Mouse (Mus musculus): ENCODE measurements around the gene Galk1. TPM values are rescaled to one million over a fixed set of nuclear protein-coding genes. Genes with fewer than 3 reads are reported as not detected.

The Galk1 gene
- polyA plus RNA-seq, 1 experiment from 2014 or later: 140 TPM

DNA sequence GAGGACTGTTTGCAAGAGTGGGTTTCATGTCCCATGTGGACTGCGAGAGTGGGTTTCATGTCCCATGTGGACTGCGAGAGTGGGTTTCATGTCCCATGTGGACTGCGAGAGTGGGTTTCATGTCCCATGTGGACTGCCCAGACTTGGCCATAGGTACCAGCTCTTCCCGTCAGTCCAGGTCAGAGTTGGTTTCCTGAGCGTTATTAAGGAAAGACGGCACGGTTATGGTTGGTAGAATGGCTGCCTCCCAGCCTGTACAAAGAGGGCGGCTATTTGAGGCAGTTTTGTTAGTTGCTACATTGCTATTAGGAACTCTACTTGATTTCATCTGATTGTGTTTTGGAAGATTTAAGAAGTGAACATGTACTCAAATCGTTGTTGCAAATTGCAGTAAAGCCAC, 25.3 kb upstream of the Galk1 start:
- peaks cover 51% of the 10 kb centered on the region for H3K36me3 ChIP-seq (ENCODE audit: control insufficient read depth, insufficient read depth, low read length)
- ATAC-seq (ENCODE audit: low read depth): no peak
- H3K4me1 ChIP-seq (ENCODE audit: control insufficient read depth, insufficient read depth, low read length): no peaks in the 10 kb centered on the region

DNA sequence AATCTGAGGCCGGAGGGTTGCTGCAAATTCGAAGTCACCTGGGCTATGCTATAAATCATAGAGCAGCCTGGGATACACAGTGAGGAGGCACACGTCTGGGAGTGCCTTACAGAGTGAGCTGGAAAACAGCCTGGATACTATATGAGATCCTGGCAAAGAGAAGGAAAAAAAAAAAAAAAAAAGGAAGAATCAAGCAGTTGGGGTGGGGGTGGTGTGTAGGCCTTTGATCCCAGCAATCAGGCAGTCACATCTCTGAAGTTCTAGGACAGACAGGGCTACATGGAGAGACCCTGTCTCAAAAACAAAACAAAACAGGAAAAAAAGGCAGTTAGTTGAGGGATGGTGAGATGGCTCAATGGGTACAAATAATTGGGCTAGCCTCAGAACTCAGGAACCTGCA, 24.2 kb upstream of the Galk1 start:
- Histone ChIP-seq H3K4me1 (ENCODE audit: control insufficient read depth, insufficient read depth, low read length) (peaks cover 1% of the 10 kb centered on the region), H3K27me3 (replicated peaks; ENCODE audit: control insufficient read depth, insufficient read depth, low read length) (no peaks in the 10 kb centered on the region), H3K9ac (ENCODE audit: low read depth, low read length) (no peak overlapping the region), H3K4me2 (ENCODE audit: low read depth, low read length) (no peak overlapping the region), H3K36me3 (ENCODE audit: control insufficient read depth, insufficient read depth, low read length) (peaks cover 41% of the 10 kb centered on the region), H3K4me3 (ENCODE audit: low read depth, low read length) (no peak overlapping the region), H3K9me3 (ENCODE audit: control insufficient read depth, low read length) (no peaks in the 10 kb centered on the region), H3K27ac (replicated peaks; ENCODE audit: low read depth, low read length) (no peak overlapping the region)
- ATAC-seq (ENCODE audit: low read depth) (no peak), DNase-seq (ENCODE audit: low spot score) (no peak)
- 87% methylated on average over 3 of the region's 3 CpGs for WGBS

More for the DNA sequence above, 25.3 kb upstream of the Galk1 start:
- no peak overlapping the region for H3K4me2 ChIP-seq (ENCODE audit: low read depth, low read length)
- no peak for DNase-seq (ENCODE audit: low spot score)
- no peak overlapping the region for H3K4me3 ChIP-seq (ENCODE audit: low read depth, low read length)
- no peak overlapping the region for H3K9ac ChIP-seq (ENCODE audit: low read depth, low read length)
- no peak overlapping the region for H3K27ac ChIP-seq (replicated peaks; ENCODE audit: low read depth, low read length)
- 90% methylated on average over 9 of the region's 9 CpGs for WGBS
- H3K27me3 ChIP-seq (replicated peaks; ENCODE audit: control insufficient read depth, insufficient read depth, low read length): no peaks in the 10 kb centered on the region
- no peaks in the 10 kb centered on the region for H3K9me3 ChIP-seq (ENCODE audit: control insufficient read depth, low read length)

GRCm38 (mm10) chr11:116034584-116034983, 22.1 kb upstream of the Galk1 start:
- 97% methylated on average over 6 of the region's 6 CpGs for WGBS
- Histone ChIP-seq H3K27ac (replicated peaks; ENCODE audit: low read depth, low read length) (no peak overlapping the region), H3K4me2 (ENCODE audit: low read depth, low read length) (no peak overlapping the region), H3K4me1 (ENCODE audit: control insufficient read depth, insufficient read depth, low read length) (peaks cover 9% of the 10 kb centered on the region), H3K9ac (ENCODE audit: low read depth, low read length) (no peak overlapping the region), H3K36me3 (ENCODE audit: control insufficient read depth, insufficient read depth, low read length) (peaks cover 25% of the 10 kb centered on the region), H3K9me3 (ENCODE audit: control insufficient read depth, low read length) (no peaks in the 10 kb centered on the region), H3K4me3 (ENCODE audit: low read depth, low read length) (no peak overlapping the region), H3K27me3 (replicated peaks; ENCODE audit: control insufficient read depth, insufficient read depth, low read length) (no peaks in the 10 kb centered on the region)
- ATAC-seq (ENCODE audit: low read depth) (no peak), DNase-seq (ENCODE audit: low spot score) (no peak)

- H3K9me3 ChIP-seq (ENCODE audit: control insufficient read depth, low read length): no peaks in the 10 kb centered on the region
- H3K4me3 ChIP-seq (ENCODE audit: low read depth, low read length): peak overlapping the region; percentile 77
- peaks cover 8% of the 10 kb centered on the region; the same call in 1 of the 2 replicates for H3K36me3 ChIP-seq (ENCODE audit: control insufficient read depth, insufficient read depth, low read length)
- H3K9ac ChIP-seq (ENCODE audit: low read depth, low read length): peak overlapping the region; percentile 99
- H3K4me1 ChIP-seq (ENCODE audit: control insufficient read depth, insufficient read depth, low read length): peaks cover 13% of the 10 kb centered on the region
- H3K27ac ChIP-seq (replicated peaks; ENCODE audit: low read depth, low read length): peak overlapping the region; percentile 100
- no peak for ATAC-seq (ENCODE audit: low read depth)
- no peak for DNase-seq (ENCODE audit: low spot score)
- 25% methylated on average over 14 of the region's 14 CpGs for WGBS
- H3K4me2 ChIP-seq (ENCODE audit: low read depth, low read length): peak overlapping the region; percentile 97
- no peaks in the 10 kb centered on the region for H3K27me3 ChIP-seq (replicated peaks; ENCODE audit: control insufficient read depth, insufficient read depth, low read length)
Measured at GRCm38 (mm10) chr11:116030898-116031845, 18.7 kb upstream of the Galk1 start.

DNA sequence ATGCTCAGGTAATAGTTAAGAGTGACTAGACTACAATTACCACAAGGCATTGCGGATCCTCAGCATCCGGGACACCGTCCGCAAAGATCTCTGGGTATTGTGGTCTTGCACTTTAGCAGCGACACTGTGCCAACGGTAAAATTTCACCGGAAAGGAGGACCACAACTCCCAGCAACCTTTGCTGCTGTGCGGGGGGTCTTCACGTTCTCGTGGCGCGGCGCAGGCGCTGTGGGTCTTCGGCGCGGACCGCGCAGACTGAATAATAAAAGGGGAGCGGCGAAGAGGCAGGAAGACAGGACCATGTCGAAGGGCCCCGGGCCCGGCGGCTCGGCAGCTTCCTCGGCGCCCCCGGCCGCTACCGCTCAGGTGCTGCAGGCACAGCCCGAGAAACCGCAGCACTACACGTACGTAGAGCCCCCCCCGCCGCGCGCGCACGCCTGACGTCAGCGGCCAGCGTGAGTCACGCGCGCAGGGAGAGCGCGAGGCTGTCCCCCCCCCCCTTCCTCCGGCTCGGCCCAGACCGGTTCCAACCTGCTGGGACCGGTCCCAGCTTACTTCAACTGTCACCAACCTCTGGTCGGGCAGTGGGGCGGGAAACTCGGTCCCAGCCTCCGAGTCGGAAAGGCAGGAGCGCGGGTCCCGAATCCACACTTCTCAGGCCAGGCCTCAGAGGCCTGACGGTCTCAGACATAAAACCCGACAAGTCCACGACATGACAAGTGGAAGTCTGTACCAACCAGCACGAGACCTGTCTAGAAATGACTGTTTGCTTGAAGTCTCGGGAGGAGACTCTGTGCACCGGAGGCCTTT, 17.8 kb upstream of the Galk1 start, which contains the start of gene Unk:
Unk (plus strand) TSS at position 235 of the 810 bp plus-strand sequence.
- Histone ChIP-seq H3K4me3 (ENCODE audit: low read depth, low read length) (peak within 1 kb of the TSS; percentile 77), H3K27me3 (replicated peaks; ENCODE audit: control insufficient read depth, insufficient read depth, low read length) (no peaks in the 10 kb centered on the region), H3K4me1 (ENCODE audit: control insufficient read depth, insufficient read depth, low read length) (peaks cover 13% of the 10 kb centered on the region), H3K9ac (ENCODE audit: low read depth, low read length) (peak within 1 kb of the TSS; percentile 99), H3K4me2 (ENCODE audit: low read depth, low read length) (peak within 1 kb of the TSS; percentile 97), H3K36me3 (ENCODE audit: control insufficient read depth, insufficient read depth, low read length) (0 out of 2 replicates have a peak, but pooled peaks cover 8% of the 10 kb centered on the region), H3K27ac (replicated peaks; ENCODE audit: low read depth, low read length) (peak within 1 kb of the TSS; percentile 100), H3K9me3 (ENCODE audit: control insufficient read depth, low read length) (no peaks in the 10 kb centered on the region)
- DNase-seq (ENCODE audit: low spot score): peak; percentile 100
- under 1% methylated on average over 42 of the region's 67 CpGs for WGBS
- peak; percentile 95 for ATAC-seq (ENCODE audit: low read depth)

GRCm38 (mm10) chr11:116029086-116029865, 16.8 kb upstream of the Galk1 start:
- Histone ChIP-seq H3K4me3 (ENCODE audit: low read depth, low read length) (peak overlapping the region; percentile 77), H3K36me3 (ENCODE audit: control insufficient read depth, insufficient read depth, low read length) (no peaks in the 10 kb centered on the region), H3K27me3 (replicated peaks; ENCODE audit: control insufficient read depth, insufficient read depth, low read length) (no peaks in the 10 kb centered on the region), H3K4me2 (ENCODE audit: low read depth, low read length) (peak overlapping the region; percentile 97), H3K9me3 (ENCODE audit: control insufficient read depth, low read length) (no peaks in the 10 kb centered on the region), H3K9ac (ENCODE audit: low read depth, low read length) (peak overlapping the region; percentile 57), H3K4me1 (ENCODE audit: control insufficient read depth, insufficient read depth, low read length) (peaks cover 13% of the 10 kb centered on the region), H3K27ac (replicated peaks; ENCODE audit: low read depth, low read length) (peak overlapping the region; percentile 100)
- DNase-seq (ENCODE audit: low spot score) (no peak), ATAC-seq (ENCODE audit: low read depth) (no peak)
- WGBS: 80% methylated on average over 6 of the region's 6 CpGs

GRCm38 (mm10) chr11:116028177-116028865, 15.8 kb upstream of the Galk1 start:
- no peak overlapping the region for H3K4me2 ChIP-seq (ENCODE audit: low read depth, low read length)
- H3K27ac ChIP-seq (replicated peaks; ENCODE audit: low read depth, low read length): no peak overlapping the region
- no peaks in the 10 kb centered on the region for H3K27me3 ChIP-seq (replicated peaks; ENCODE audit: control insufficient read depth, insufficient read depth, low read length)
- peaks cover 4% of the 10 kb centered on the region; the same call in 1 of the 2 replicates for H3K36me3 ChIP-seq (ENCODE audit: control insufficient read depth, insufficient read depth, low read length)
- H3K9me3 ChIP-seq (ENCODE audit: control insufficient read depth, low read length): no peaks in the 10 kb centered on the region
- DNase-seq (ENCODE audit: low spot score) (no peak), ATAC-seq (ENCODE audit: low read depth) (no peak)
- 76% methylated on average over 9 of the region's 9 CpGs for WGBS
- peaks cover 13% of the 10 kb centered on the region for H3K4me1 ChIP-seq (ENCODE audit: control insufficient read depth, insufficient read depth, low read length)
- no peak overlapping the region for H3K9ac ChIP-seq (ENCODE audit: low read depth, low read length)
- no peak overlapping the region for H3K4me3 ChIP-seq (ENCODE audit: low read depth, low read length)

All from embryonic facial prominence, embryonic 14.5 days (tissue).